Mouse (Mus musculus): ENCODE data around the gene Acot8. TPM values are rescaled to one million over a fixed set of nuclear protein-coding genes. Genes with fewer than 3 reads are reported as not detected.

Gene Acot8
- polyA plus RNA-seq (2012; ENCODE audit: insufficient read depth, low replicate concordance): 63.1 and 87.6 TPM in 2 replicates

DNA sequence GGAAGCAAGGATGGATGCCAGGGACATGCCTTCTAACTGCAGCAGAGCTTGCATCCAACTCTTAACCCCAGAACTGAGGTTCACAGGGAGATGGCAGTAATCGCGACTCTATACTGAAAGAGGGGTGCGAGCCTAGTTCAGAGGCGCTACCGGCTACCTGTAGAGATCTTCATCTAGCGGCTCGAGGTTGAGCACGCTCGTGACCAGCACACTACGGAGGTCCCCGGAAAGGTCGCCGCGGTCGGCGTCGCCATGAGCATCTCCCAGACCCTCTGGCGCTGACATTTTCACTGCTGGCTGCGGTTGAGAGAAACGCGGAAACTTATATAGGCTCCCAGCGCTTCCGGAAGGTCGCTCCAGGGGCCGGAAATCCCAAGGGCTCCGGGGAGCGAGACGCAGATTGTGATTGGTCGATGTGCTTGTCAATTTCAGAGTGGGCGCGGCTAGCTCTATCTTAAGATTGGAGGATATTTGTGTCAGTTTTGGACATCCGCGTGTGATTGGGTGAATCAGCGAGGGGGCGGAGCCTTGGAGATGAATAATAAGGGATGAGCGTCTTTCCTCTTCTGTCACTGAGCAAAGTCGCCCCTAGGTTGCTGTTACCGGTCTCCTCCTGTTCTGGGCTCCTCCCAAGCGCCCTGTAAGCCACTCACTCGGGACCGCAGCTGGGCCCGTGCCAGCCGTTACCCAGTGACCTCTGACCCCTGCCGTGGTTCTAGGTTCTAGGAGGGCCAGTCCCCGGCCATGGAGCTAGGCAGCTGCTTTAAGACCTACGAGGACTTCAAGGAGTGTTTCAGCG is at the start of gene Acot8, which contains the start of gene Zswim3:
TSS of gene Acot8 (minus strand) at position 350 of the 799 bp plus-strand sequence.
TSS of gene Zswim3 (plus strand) at position 566 of the 799 bp plus-strand sequence.
- peak within 1 kb of the TSS; percentile 98 for H3K4me3 ChIP-seq (replicated peaks)
- H3K27me3 ChIP-seq (replicated peaks): no peaks in the 10 kb centered on the region
- no peak for TF ChIP-seq GATA1 (IDR thresholded peaks at IDR 0.05; ENCODE audit: borderline replicate concordance, low read length)
- TF ChIP-seq FLI1 (IDR thresholded peaks at IDR 0.05; ENCODE audit: low read length): peak; percentile 83; the same call in 1 of the 2 replicates
- H3K36me3 ChIP-seq (replicated peaks; ENCODE audit: low read length): peaks cover 54% of the 10 kb centered on the region
- H3K9me3 ChIP-seq: no peaks in the 10 kb centered on the region
- H3K4me1 ChIP-seq: peaks cover 56% of the 10 kb centered on the region

- TF ChIP-seq FLI1 (IDR thresholded peaks at IDR 0.05; ENCODE audit: low read length) (no peak), GATA1 (IDR thresholded peaks at IDR 0.05; ENCODE audit: borderline replicate concordance, low read length) (no peak)
- H3K9me3 ChIP-seq: peaks cover 10% of the 10 kb centered on the region
- peaks cover 5% of the 10 kb centered on the region for H3K36me3 ChIP-seq (replicated peaks; ENCODE audit: low read length)
- peaks cover 18% of the 10 kb centered on the region for H3K4me1 ChIP-seq
- no peak overlapping the region for H3K4me3 ChIP-seq (replicated peaks)
- H3K27me3 ChIP-seq (replicated peaks): peaks cover 51% of the 10 kb centered on the region
These were observed 45.4 kb upstream of the Acot8 start for GRCm38 (mm10) chr2:164850061-164850460.

DNA sequence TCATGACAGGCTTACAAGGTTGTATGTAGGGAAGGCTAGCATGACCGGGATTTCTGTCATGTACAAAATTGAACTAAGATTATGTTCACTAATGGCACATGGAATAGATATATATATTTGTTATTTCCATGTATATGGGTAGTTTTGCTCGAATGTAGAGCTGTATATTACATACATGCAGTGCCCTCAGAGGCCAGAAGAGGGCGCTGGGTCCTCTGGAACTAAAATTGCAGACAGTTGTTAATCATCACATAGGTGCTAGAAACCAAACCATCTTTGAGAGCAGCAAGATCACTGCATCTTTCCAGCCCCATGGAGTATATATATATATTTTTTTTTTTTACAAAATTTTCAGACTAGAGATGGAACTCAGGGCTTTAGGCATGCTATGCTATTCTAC is 41.1 kb upstream of the Acot8 start:
- Histone ChIP-seq H3K4me1 (peaks cover 12% of the 10 kb centered on the region), H3K9me3 (peaks cover 10% of the 10 kb centered on the region), H3K27me3 (replicated peaks) (peaks cover 37% of the 10 kb centered on the region), H3K36me3 (replicated peaks; ENCODE audit: low read length) (peaks cover 5% of the 10 kb centered on the region), H3K4me3 (replicated peaks) (no peak overlapping the region)
- no peak for TF ChIP-seq GATA1 (IDR thresholded peaks at IDR 0.05; ENCODE audit: borderline replicate concordance, low read length)
- no peak for TF ChIP-seq FLI1 (IDR thresholded peaks at IDR 0.05; ENCODE audit: low read length)

DNA sequence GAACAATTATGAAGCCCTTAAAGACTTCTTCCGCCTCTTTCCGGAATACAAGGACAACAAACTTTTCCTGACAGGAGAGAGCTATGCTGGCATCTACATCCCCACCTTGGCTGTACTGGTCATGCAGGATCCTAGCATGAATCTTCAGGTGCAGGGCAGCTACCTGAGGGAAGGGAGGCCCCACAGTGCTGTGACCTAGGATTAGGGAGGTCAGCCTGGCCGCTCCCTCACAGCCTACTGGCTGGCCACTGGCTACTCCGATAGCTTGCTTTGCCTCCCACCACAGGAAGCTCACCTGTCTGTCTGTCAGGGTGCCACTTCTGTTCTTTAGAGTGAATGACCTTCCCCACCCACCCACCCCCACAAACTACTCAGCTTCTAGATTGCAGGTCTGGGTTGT is 30.5 kb upstream of the Acot8 start:
- Histone ChIP-seq H3K36me3 (replicated peaks; ENCODE audit: low read length) (peaks cover 51% of the 10 kb centered on the region), H3K4me1 (peaks cover 40% of the 10 kb centered on the region), H3K27me3 (replicated peaks) (peaks cover 3% of the 10 kb centered on the region), H3K4me3 (replicated peaks) (peak overlapping the region; percentile 99), H3K9me3 (no peaks in the 10 kb centered on the region)
- no peak for TF ChIP-seq FLI1 (IDR thresholded peaks at IDR 0.05; ENCODE audit: low read length)
- TF ChIP-seq GATA1 (IDR thresholded peaks at IDR 0.05; ENCODE audit: borderline replicate concordance, low read length): no peak

GRCm38 (mm10) chr2:164834531-164834930 is 29.8 kb upstream of the Acot8 start:
- Histone ChIP-seq H3K36me3 (replicated peaks; ENCODE audit: low read length) (peaks cover 45% of the 10 kb centered on the region), H3K27me3 (replicated peaks) (peaks cover 3% of the 10 kb centered on the region), H3K4me3 (replicated peaks) (peak overlapping the region; percentile 99), H3K9me3 (no peaks in the 10 kb centered on the region), H3K4me1 (peaks cover 42% of the 10 kb centered on the region)
- TF ChIP-seq GATA1 (IDR thresholded peaks at IDR 0.05; ENCODE audit: borderline replicate concordance, low read length): no peak
- TF ChIP-seq FLI1 (IDR thresholded peaks at IDR 0.05; ENCODE audit: low read length): no peak

- H3K36me3 ChIP-seq (replicated peaks; ENCODE audit: low read length): peaks cover 41% of the 10 kb centered on the region
- H3K27me3 ChIP-seq (replicated peaks): peaks cover 3% of the 10 kb centered on the region
- H3K4me1 ChIP-seq: peaks cover 42% of the 10 kb centered on the region
- TF ChIP-seq FLI1 (IDR thresholded peaks at IDR 0.05; ENCODE audit: low read length) (no peak), GATA1 (IDR thresholded peaks at IDR 0.05; ENCODE audit: borderline replicate concordance, low read length) (no peak)
- peak within 1 kb of the TSS; percentile 99 for H3K4me3 ChIP-seq (replicated peaks)
- no peaks in the 10 kb centered on the region for H3K9me3 ChIP-seq
These were observed 28.8 kb upstream of the Acot8 start, which contains the start of gene Neurl2 for GRCm38 (mm10) chr2:164833314-164833959. Neurl2 (minus strand) TSS chr2:164833456.

- peaks cover 41% of the 10 kb centered on the region for H3K36me3 ChIP-seq (replicated peaks; ENCODE audit: low read length)
- peaks cover 42% of the 10 kb centered on the region for H3K4me1 ChIP-seq
- no peaks in the 10 kb centered on the region for H3K9me3 ChIP-seq
- no peak for TF ChIP-seq FLI1 (IDR thresholded peaks at IDR 0.05; ENCODE audit: low read length)
- no peak for TF ChIP-seq GATA1 (IDR thresholded peaks at IDR 0.05; ENCODE audit: borderline replicate concordance, low read length)
- peaks cover 3% of the 10 kb centered on the region for H3K27me3 ChIP-seq (replicated peaks)
- H3K4me3 ChIP-seq (replicated peaks): peak within 1 kb of the TSS; percentile 99
These were observed 28.1 kb upstream of the Acot8 start, which contains the start of gene Ctsa for GRCm38 (mm10) chr2:164832748-164833301. Ctsa (plus strand) TSS chr2:164832873.

DNA sequence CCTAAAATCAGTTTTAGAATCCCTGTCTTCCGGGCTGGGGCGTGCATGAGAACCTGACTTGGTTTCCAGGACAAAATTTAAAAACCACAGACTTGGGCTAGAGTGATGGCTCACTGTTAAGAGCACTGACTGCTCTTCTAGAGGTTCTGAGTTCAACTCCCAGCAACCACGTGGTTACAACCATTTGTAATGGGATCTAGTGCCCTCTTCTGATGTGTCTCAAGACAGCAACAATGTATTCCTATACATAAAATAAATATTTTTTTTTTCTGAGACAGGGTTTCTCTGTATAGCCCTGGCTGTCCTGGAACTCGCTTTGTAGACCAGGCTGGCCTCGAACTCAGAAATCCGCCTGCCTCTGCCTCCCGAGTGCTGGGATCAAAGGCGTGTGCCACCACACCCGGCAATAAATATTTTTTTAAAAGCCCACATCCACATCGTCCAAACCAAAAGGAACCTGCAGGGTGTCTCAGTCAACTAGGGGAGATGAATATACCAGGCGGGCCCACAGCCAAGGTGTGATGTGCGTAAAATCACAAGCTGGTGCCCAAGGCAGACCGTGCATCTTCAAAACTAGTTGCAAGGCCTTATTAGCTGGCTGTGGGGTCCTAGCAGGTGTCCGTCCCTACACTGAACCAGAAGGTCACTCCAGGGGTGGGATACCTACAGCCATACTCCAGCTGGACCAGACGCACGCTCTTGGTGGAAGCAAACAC is 27.5 kb upstream of the Acot8 start:
- TF ChIP-seq GATA1 (IDR thresholded peaks at IDR 0.05; ENCODE audit: borderline replicate concordance, low read length): no peak
- TF ChIP-seq FLI1 (IDR thresholded peaks at IDR 0.05; ENCODE audit: low read length): no peak
- Histone ChIP-seq H3K4me3 (replicated peaks) (peak overlapping the region; percentile 99), H3K36me3 (replicated peaks; ENCODE audit: low read length) (peaks cover 42% of the 10 kb centered on the region), H3K27me3 (replicated peaks) (peaks cover 3% of the 10 kb centered on the region), H3K9me3 (no peaks in the 10 kb centered on the region), H3K4me1 (peaks cover 45% of the 10 kb centered on the region)

- H3K4me3 ChIP-seq (replicated peaks): no peak overlapping the region
- no peak for TF ChIP-seq GATA1 (IDR thresholded peaks at IDR 0.05; ENCODE audit: borderline replicate concordance, low read length)
- TF ChIP-seq FLI1 (IDR thresholded peaks at IDR 0.05; ENCODE audit: low read length): no peak
- peaks cover 3% of the 10 kb centered on the region for H3K27me3 ChIP-seq (replicated peaks)
- peaks cover 42% of the 10 kb centered on the region for H3K36me3 ChIP-seq (replicated peaks; ENCODE audit: low read length)
- H3K4me1 ChIP-seq: peaks cover 53% of the 10 kb centered on the region
- H3K9me3 ChIP-seq: no peaks in the 10 kb centered on the region
These were observed 26.3 kb upstream of the Acot8 start for GRCm38 (mm10) chr2:164831029-164831428.
